Mouse (Mus musculus): ENCODE measurements around the gene Catip. TPM values are rescaled to one million over a fixed set of nuclear protein-coding genes. Genes with fewer than 3 reads are reported as not detected.
A peak's percentile ranks its signal among the peaks of the same experiment; 100 is the strongest.

The Catip gene
- polyA plus RNA-seq, 1 experiment: 0.60 TPM

DNA sequence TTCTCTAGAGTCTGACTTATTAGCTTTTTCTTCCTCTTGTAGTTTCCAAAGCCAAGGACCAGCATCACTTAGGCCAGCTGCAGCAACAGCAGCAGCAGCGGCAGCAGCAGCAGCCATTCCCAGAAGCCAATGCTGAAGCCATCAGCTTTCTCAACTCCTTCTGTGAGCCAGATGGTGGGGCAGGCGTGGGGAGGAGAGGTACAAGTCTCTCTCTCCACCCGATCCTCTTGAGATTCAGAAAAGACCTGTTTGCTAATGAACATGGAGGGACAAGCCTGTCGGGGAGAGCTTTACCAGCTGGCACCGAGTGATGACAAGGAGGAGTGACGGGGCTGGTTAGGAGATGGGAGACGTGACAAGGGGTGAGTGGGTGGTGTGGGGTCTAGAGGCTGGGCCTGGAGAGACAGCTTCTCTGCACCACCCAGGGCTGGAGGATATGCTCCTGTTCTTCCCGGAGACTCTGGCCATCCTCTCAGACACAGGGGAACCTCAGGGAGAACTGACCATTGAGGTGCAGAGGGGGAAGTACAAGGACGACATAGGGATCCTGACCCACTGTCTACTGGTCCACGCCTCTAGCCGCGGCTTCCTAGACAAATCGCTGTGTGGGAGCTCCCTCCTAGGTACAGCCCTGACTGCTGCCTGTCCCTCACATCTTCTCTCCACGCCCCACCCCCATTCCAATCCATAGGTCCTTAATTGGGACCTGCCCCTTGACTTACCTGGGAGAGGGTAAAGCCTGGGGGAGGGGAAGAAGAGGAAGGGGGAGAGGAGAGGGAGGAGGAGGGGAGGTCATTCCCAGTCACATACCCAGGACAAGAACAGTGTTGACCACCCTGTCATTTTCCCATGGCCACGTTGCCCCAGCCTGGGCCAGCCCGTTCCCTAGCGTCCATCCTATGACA, 669 bp downstream of the Catip start:
- no peak overlapping the region for H3K27ac ChIP-seq (ENCODE audit: insufficient read depth, low read depth, low read length)
- peaks cover 27% of the 10 kb centered on the region for H3K4me1 ChIP-seq (ENCODE audit: control insufficient read depth, insufficient read depth, low read length)
- TF ChIP-seq CTCF (IDR thresholded peaks at IDR 0.05; ENCODE audit: low read depth, low read length): no peak
- no peak for TF ChIP-seq POLR2A (IDR thresholded peaks at IDR 0.05; ENCODE audit: borderline replicate concordance, low read depth, low read length)
- no peak overlapping the region for H3K4me3 ChIP-seq (ENCODE audit: insufficient read depth, low read length)

DNA sequence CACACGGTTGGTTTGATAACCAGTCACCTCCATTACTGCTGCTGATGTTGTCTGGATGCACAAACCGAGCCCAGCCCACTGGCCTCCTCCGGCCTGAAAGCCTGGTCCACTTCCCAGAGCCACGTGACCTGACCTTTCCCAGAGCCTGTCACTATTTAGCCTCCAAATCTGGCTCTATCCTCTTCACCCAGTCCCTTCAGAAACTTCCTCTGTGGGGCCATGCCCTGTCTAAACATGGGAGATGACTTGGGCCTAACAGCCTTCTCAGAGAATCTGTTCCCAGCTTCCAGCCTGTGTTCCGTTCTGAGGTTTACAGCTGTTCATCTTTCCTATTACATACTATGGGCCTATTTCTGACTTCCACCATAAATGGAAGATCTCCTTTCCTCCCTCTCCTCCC, 1.5 kb downstream of the Catip start:
- Histone ChIP-seq H3K4me1 (ENCODE audit: control insufficient read depth, insufficient read depth, low read length) (peaks cover 31% of the 10 kb centered on the region), H3K4me3 (ENCODE audit: insufficient read depth, low read length) (no peak overlapping the region), H3K27ac (ENCODE audit: insufficient read depth, low read depth, low read length) (peak overlapping the region; percentile 21; the same call in 1 of the 2 replicates)
- TF ChIP-seq POLR2A (IDR thresholded peaks at IDR 0.05; ENCODE audit: borderline replicate concordance, low read depth, low read length): no peak
- TF ChIP-seq CTCF (IDR thresholded peaks at IDR 0.05; ENCODE audit: low read depth, low read length): no peak

DNA sequence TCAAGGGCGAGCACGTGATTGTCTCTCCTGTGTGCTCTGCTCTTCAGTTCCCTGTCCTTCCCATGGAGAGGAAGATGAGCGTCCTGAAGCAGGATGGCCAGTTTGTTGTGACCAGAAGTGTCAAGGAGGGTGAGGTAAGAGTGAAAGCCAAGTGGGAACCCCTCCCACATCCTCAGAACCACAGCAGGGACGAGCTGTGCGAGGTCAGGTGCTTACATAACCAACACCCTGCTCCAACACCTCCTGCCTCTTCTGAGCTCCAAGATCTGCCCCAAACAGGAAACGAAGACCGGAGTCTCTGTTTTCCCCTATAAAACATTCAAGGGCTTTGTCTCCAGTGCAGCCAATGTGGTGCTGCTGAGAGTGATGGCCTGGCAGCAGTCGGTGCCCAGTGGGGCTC, 2.4 kb downstream of the Catip start:
- no peak for TF ChIP-seq POLR2A (IDR thresholded peaks at IDR 0.05; ENCODE audit: borderline replicate concordance, low read depth, low read length)
- no peak for TF ChIP-seq CTCF (IDR thresholded peaks at IDR 0.05; ENCODE audit: low read depth, low read length)
- no peak overlapping the region for H3K4me3 ChIP-seq (ENCODE audit: insufficient read depth, low read length)
- H3K27ac ChIP-seq (ENCODE audit: insufficient read depth, low read depth, low read length): no peak overlapping the region
- H3K4me1 ChIP-seq (ENCODE audit: control insufficient read depth, insufficient read depth, low read length): peaks cover 38% of the 10 kb centered on the region

DNA sequence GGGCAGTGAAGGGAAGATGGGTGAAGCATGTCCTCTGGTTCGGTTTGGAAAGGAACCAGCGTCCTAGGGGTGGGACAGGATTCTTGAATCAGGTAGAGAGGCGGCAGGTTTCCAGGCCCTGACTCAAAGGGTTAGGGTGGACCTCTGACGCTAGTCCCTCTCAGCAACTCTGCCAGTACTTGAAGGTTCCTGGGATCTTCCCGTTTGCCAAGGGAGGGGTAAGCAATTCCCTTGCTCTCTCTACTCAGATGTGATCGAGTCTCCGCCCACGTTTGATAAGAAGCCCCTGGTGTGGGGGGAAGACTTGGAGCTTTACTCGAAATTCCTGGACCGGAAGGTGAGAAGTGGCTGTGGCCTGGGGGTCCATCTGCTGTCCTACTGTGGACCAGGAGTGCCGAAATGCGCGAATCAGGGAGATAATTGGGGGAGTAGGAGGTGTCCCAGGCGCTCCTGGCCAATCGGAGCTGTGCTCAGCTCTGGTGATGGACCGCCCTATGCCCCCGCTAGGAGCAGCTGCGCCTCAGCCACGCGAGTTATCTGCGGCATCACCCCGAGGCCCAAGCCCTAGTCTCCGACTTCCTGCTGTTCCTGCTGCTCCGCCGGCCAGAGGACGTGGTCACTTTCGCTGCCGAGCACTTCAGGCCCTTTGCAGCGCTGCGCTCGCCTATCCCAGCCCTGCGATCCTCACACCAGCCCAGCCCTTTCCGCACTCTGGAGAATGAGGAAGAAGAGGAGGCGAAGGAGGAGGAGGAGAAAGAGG, 6.2 kb downstream of the Catip start:
- Histone ChIP-seq H3K27ac (ENCODE audit: insufficient read depth, low read depth, low read length) (peak overlapping the region; percentile 81), H3K4me1 (ENCODE audit: control insufficient read depth, insufficient read depth, low read length) (peaks cover 49% of the 10 kb centered on the region), H3K4me3 (ENCODE audit: insufficient read depth, low read length) (peak overlapping the region; percentile 42)
- TF ChIP-seq POLR2A (IDR thresholded peaks at IDR 0.05; ENCODE audit: borderline replicate concordance, low read depth, low read length) (no peak), CTCF (IDR thresholded peaks at IDR 0.05; ENCODE audit: low read depth, low read length) (no peak)

DNA sequence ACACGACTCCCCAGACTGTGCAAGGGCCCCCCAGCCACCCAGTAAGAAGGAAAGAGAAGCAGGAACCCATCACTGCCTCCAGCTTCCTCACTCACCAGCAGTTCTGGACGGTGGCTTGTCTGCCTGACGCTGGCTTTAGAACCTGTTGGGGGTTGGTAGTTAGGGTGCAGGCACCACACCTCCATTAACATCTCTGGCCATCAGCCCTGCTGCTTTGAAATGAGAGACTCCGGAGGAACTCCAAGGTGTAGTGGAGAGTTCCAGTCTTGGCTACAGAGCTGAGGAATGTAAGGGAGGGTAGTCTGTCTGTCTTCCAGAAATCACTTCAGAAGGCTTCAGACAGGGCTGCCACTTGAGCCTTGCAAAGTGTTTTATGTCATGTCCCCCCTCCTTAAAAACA, 8.1 kb downstream of the Catip start:
- Histone ChIP-seq H3K4me3 (ENCODE audit: insufficient read depth, low read length) (no peak overlapping the region), H3K4me1 (ENCODE audit: control insufficient read depth, insufficient read depth, low read length) (peaks cover 53% of the 10 kb centered on the region), H3K27ac (ENCODE audit: insufficient read depth, low read depth, low read length) (peak overlapping the region; percentile 67; the same call in 1 of the 2 replicates)
- TF ChIP-seq CTCF (IDR thresholded peaks at IDR 0.05; ENCODE audit: low read depth, low read length) (no peak), POLR2A (IDR thresholded peaks at IDR 0.05; ENCODE audit: borderline replicate concordance, low read depth, low read length) (no peak)

DNA sequence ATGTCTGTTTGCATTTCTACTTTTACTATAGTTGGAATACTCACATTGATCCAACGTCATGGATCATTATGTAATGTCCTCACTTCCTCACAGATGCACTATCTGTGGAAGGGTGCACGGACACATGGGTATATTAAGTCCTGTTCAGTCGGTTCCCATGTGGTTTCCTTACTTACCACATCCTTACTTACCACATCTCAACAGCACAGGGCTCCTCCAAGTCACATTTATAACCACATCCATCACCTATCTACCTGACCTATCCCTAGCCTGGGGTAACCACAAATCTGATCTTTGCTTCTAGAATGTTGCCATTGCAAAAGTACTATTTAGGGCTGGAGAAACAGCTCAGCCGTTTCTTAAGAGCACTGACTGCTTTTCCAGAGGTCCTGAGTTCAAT, 11.5 kb downstream of the Catip start:
- H3K4me1 ChIP-seq (ENCODE audit: control insufficient read depth, insufficient read depth, low read length): peaks cover 50% of the 10 kb centered on the region
- TF ChIP-seq CTCF (IDR thresholded peaks at IDR 0.05; ENCODE audit: low read depth, low read length): no peak
- TF ChIP-seq POLR2A (IDR thresholded peaks at IDR 0.05; ENCODE audit: borderline replicate concordance, low read depth, low read length): no peak
- no peak overlapping the region for H3K27ac ChIP-seq (ENCODE audit: insufficient read depth, low read depth, low read length)
- H3K4me3 ChIP-seq (ENCODE audit: insufficient read depth, low read length): no peak overlapping the region

DNA sequence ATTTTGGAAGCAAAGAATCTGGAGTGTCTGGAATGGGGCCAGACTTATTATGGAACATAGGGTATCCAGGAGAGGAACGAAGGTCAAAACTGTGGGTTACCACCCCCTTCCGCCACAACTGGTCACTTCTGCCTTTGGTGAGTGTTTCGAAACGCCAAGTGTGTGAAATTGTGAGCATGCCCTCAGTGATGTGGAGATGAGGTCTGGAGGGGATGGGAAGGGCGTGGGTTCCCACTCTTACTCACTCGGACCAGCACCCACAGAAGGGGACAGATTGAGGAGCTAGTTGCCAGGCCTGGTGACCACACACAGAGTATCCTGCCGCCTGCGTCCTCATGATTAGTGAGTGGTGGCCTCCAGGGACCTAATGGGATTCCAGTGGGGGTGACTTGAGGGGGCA, 13.1 kb downstream of the Catip start, which contains the start of gene Slc11a1:
Slc11a1 (plus strand) TSS at position 216 of the 400 bp plus-strand sequence.
- Histone ChIP-seq H3K4me3 (ENCODE audit: insufficient read depth, low read length) (peak within 1 kb of the TSS; percentile 77), H3K27ac (ENCODE audit: insufficient read depth, low read depth, low read length) (peak within 1 kb of the TSS; percentile 92), H3K4me1 (ENCODE audit: control insufficient read depth, insufficient read depth, low read length) (peaks cover 49% of the 10 kb centered on the region)
- TF ChIP-seq CTCF (IDR thresholded peaks at IDR 0.05; ENCODE audit: low read depth, low read length) (no peak), POLR2A (IDR thresholded peaks at IDR 0.05; ENCODE audit: borderline replicate concordance, low read depth, low read length) (no peak)

DNA sequence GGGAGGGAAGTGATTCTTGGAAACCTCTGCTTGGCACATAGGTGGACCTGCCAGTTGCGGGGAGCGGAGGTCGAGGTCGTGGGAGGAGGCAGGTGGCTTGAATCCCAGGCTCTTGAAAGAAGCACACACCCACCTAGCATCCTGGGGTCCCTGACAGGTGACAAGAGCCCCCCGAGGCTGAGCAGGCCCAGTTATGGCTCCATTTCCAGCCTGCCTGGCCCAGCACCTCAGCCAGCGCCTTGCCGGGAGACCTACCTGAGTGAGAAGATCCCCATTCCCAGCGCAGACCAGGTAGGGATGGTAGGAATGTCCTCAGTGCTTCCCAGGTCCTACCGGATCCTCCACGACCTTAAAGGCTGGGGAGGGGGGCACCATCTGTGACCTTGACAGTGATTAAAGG, 13.7 kb downstream of the Catip start:
- H3K27ac ChIP-seq (ENCODE audit: insufficient read depth, low read depth, low read length): peak overlapping the region; percentile 92
- peaks cover 51% of the 10 kb centered on the region for H3K4me1 ChIP-seq (ENCODE audit: control insufficient read depth, insufficient read depth, low read length)
- H3K4me3 ChIP-seq (ENCODE audit: insufficient read depth, low read length): peak overlapping the region; percentile 77
- TF ChIP-seq POLR2A (IDR thresholded peaks at IDR 0.05; ENCODE audit: borderline replicate concordance, low read depth, low read length): no peak
- TF ChIP-seq CTCF (IDR thresholded peaks at IDR 0.05; ENCODE audit: low read depth, low read length): no peak

DNA sequence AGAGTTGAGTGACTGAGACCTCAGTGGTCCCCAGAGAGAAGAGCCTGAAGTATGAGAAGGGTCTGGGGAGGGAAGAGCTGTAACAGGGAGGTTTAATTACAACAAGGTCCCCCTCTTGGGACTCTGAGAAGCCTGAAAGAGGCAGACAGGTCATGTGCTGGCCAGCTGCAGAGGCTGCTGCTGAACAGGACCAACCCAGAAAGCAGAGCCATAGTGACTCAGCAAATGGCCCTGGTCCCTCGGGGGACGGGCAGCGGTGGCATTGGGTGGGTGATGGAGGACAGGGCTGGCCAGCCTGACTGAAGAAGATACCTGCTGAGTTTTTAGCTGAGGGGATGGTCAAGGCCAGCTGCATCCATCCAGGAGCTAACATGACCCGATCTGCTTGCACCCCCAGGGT, 14.5 kb downstream of the Catip start:
- Histone ChIP-seq H3K4me1 (ENCODE audit: control insufficient read depth, insufficient read depth, low read length) (peaks cover 58% of the 10 kb centered on the region), H3K27ac (ENCODE audit: insufficient read depth, low read depth, low read length) (peak overlapping the region; percentile 92), H3K4me3 (ENCODE audit: insufficient read depth, low read length) (peak overlapping the region; percentile 77)

More for the DNA sequence above, 14.5 kb downstream of the Catip start:
- TF ChIP-seq POLR2A (IDR thresholded peaks at IDR 0.05; ENCODE audit: borderline replicate concordance, low read depth, low read length) (no peak), CTCF (IDR thresholded peaks at IDR 0.05; ENCODE audit: low read depth, low read length) (no peak)

Data from bone marrow macrophage, adult 2 months (primary cell).